Mouse (Mus musculus) cortical plate, adult 2 months (tissue): ENCODE results near the gene Itfg2. TPM values are rescaled to one million over a fixed set of nuclear protein-coding genes. Genes with fewer than 3 reads are reported as not detected.

ENCODE experiments used
- H3K27ac ChIP-seq: fragments of 200-500 bp; 2 replicates; pipeline ENCODE4 v1.5.1; 2012; ENCODE audit warnings: low read length, control low read depth, inconsistent platforms; ENCODE audit not compliant: insufficient read depth
- H3K4me1 ChIP-seq: fragments of 200-500 bp; 2 replicates; pipeline ENCODE4 v1.6.1; 2011; ENCODE audit warnings: low read length; ENCODE audit not compliant: control insufficient read depth, insufficient read depth
- H3K4me3 ChIP-seq: fragments of 200-500 bp; 2 replicates; pipeline ENCODE4 v1.5.1; 2011; ENCODE audit warnings: mild to moderate bottlenecking, low read length, control low read depth; ENCODE audit not compliant: insufficient read depth
- CTCF ChIP-seq: fragments of 200-500 bp; IDR thresholded peaks from 2 replicates; pipeline ENCODE4 v1.5.1; 2011; ENCODE audit warnings: mild to moderate bottlenecking, control low read depth, low read length; ENCODE audit not compliant: insufficient read depth; ENCODE audit errors: extremely low read depth
- POLR2A ChIP-seq: fragments of 200-500 bp; IDR thresholded peaks from 2 replicates; pipeline ENCODE4 v1.6.1; 2011; ENCODE audit warnings: mild to moderate bottlenecking, low read length, control low read depth; ENCODE audit not compliant: insufficient read depth; ENCODE audit errors: extremely low read depth
- polyA plus RNA-seq: library from polyadenylated mRNA; depleted of rRNA; stranded (reverse); fragments of >200 nt; gene quantifications from 2 replicates; pipeline ENCODE4 v1.2.3, GENCODE M21; 2012; rRNA removed

Itfg2 gene
- polyA plus RNA-seq: 17.9 and 19.3 TPM in 2 replicates

DNA sequence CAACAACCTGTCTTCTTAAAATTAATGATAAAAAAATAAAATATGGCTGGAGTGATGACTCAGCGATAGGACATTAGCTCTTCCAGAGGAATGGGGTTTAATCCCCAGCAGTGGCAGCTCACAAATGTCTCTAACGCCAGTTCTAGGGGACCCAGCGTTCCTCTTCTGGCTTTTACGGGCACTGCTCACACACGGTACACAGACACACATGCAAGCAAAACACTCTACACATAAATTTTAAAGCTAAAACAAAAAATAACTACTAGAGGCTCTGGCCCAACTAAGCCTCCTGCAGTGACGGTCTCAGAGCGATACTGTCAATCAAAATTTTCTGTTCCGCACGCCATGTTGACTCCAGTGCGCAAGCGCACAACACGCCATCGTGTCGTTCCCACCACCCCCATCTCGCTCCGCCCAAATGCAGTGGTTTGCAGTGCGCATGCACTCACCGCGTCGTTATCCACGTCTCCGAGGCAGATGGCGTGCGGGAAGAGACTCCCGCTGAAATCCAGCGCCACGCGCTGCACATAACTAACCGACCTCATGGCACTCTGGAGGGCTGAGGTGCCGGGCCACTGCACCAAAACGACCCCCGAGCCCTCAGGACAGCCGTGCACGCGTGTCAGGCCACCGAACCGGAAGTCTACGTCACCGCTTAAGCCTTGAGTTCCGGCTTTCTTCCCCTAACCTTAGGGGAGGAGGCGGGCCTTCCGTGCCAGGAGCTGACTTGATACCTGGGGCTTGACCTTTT is at the start of gene Itfg2:
Gene Itfg2 (minus strand): TSS at position 663 of the 751 bp plus-strand sequence.
- H3K4me1 ChIP-seq: no peaks in the 10 kb centered on the region
- H3K4me3 ChIP-seq: peak within 1 kb of the TSS; percentile 46
- TF ChIP-seq CTCF (no peak), POLR2A (peak; percentile 96)
- H3K27ac ChIP-seq: peak within 1 kb of the TSS; percentile 98

DNA sequence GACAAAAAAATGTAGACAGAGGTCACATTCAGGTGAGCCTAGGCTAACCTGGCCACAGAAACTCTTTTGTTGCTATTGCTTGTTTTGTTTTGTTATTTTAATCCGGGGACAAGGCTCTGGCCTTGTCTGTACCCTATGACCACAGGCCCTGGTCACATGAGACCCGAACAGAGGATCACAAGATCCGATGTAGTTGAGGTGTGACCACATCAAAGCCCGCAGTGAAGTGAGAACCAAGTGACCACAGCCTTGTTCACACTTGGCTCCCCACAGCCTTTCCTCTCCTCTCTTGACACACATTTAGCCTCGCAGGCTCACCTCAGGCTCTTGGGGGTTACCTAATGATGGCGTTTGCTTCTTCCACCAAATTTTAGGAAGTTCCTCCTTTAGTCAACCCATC is 49.4 kb upstream of the Itfg2 start:
- Histone ChIP-seq H3K27ac (no peak overlapping the region), H3K4me1 (no peaks in the 10 kb centered on the region), H3K4me3 (no peak overlapping the region)
- TF ChIP-seq CTCF: no peak
- no peak for TF ChIP-seq POLR2A

DNA sequence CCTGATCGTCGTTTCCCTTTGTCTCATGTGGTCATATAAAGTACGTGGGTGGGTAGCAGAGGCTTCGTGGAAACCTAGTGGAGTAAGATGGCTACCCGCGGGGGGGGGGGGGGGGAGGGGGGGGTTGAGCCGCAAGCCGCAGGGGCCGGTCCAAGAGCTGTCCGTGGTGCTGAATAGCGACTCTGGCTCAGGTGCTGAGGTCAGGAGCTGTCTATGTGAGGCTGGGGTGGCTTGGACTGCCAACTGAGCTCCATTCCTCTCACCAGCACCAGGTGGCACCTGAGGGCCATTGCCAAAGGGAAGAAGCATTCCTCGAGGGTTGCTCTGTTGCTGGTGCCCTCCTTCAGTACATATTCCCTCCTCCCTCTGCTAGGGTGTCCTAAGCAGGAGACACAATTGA is 44.7 kb upstream of the Itfg2 start:
- Histone ChIP-seq H3K4me3 (no peak overlapping the region), H3K27ac (no peak overlapping the region), H3K4me1 (no peaks in the 10 kb centered on the region)
- TF ChIP-seq CTCF: peak; percentile 19; the same call in 1 of the 2 replicates
- TF ChIP-seq POLR2A: no peak

DNA sequence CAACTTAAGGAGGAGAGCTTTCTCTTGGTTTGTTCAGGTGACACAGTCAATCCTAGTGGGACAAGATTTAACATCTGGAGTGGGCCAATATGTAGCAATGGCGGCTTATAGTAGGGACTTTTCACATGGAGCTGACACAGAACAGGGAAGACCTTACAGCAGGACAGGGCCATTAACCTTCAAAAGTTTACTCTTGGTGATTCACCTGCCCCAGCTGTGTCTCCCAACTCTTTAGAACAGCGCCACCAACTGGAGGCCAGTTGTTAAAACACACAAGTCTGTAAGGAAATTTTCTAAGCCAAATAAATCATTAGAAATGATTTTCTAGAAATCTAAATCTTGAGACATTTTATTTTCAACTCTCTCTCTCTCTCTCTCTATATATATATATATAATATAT is 42.6 kb upstream of the Itfg2 start:
- no peak for TF ChIP-seq CTCF
- TF ChIP-seq POLR2A: no peak
- no peaks in the 10 kb centered on the region for H3K4me1 ChIP-seq
- H3K4me3 ChIP-seq: no peak overlapping the region
- no peak overlapping the region for H3K27ac ChIP-seq

DNA sequence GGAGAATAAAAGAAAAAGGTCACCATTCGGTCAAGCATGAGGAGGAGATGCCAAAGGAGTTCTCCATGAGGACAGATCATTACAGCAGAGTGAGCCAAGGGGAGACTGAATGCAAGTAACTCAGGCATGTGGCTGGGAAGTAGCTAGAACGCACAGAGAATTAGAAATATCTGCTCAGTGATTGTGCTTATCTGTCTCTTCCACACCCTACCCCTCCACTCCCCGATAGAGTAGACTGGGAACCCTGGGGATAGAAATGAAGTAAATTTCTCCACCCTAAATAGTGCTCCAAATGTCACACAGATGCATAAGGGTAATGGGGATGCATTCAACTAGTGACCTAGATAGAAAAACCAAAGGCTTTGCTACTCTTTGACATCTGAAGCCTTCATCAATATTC is 41.8 kb upstream of the Itfg2 start:
- TF ChIP-seq CTCF: no peak
- no peak for TF ChIP-seq POLR2A
- no peaks in the 10 kb centered on the region for H3K4me1 ChIP-seq

DNA sequence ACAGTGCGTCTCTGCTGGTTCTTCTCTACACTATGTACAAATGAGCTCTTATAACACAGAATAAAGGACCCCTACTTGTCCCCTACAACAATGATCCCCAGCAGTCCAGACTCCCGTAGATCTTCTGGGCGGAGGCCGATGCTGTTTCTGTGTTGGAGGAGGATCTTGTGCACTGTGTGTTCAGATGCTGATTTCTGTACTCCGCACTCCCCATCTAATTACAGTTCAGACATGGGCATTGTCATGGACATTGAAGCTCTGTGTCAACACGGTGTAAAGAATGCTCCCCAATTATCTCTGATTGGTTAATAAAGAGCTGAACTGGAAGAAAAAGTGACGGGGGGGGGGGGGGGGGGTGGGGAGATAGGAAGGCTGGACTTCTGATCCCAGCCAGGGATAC is 41.3 kb upstream of the Itfg2 start:
- no peak overlapping the region for H3K4me3 ChIP-seq
- TF ChIP-seq POLR2A (no peak), CTCF (no peak)
- no peaks in the 10 kb centered on the region for H3K4me1 ChIP-seq
- no peak overlapping the region for H3K27ac ChIP-seq

More for the DNA sequence above, 41.8 kb upstream of the Itfg2 start:
- H3K4me3 ChIP-seq: no peak overlapping the region
- H3K27ac ChIP-seq: no peak overlapping the region

DNA sequence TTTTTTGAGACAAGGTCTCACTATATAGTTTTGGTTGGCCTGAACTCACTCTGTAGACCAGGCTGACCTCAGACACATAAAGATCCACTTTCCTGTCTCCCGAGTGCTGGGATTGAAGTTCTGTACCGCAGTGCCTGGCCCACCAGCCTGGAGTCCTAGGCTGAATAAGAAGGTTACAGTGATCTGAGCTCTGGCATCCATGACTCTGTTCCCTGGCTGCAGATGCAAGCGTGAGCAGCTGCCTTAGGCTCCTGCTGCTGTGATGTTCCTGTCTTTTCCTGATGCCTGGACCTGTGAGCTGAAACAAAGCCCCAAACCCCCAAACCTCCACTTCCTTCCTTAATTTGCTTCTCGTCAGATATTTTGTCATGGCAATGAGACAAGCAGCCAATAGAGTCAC is 40.3 kb upstream of the Itfg2 start:
- TF ChIP-seq POLR2A: no peak
- H3K4me3 ChIP-seq: no peak overlapping the region
- no peak overlapping the region for H3K27ac ChIP-seq
- H3K4me1 ChIP-seq: no peaks in the 10 kb centered on the region

DNA sequence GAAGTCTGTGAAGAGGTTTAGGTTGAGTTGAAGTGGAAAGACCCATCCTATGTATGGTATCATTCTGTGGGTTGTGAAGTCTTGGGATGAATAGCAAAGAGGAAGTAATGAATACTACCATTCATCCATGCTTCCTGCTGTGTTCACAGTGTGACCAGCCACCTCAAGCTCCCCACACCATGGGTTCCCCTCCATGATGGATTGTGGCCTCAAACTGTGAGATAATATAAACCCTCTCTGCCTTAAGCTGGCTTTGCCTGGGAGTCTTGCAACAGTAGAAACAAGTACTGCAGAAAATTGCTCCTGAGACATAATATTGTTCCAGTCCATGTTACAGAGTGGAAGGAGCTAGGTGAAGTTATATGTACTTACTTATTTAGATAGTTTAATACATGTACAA is 36.9 kb upstream of the Itfg2 start:
- Histone ChIP-seq H3K4me3 (no peak overlapping the region), H3K4me1 (no peaks in the 10 kb centered on the region), H3K27ac (no peak overlapping the region)
- no peak for TF ChIP-seq CTCF
- no peak for TF ChIP-seq POLR2A

DNA sequence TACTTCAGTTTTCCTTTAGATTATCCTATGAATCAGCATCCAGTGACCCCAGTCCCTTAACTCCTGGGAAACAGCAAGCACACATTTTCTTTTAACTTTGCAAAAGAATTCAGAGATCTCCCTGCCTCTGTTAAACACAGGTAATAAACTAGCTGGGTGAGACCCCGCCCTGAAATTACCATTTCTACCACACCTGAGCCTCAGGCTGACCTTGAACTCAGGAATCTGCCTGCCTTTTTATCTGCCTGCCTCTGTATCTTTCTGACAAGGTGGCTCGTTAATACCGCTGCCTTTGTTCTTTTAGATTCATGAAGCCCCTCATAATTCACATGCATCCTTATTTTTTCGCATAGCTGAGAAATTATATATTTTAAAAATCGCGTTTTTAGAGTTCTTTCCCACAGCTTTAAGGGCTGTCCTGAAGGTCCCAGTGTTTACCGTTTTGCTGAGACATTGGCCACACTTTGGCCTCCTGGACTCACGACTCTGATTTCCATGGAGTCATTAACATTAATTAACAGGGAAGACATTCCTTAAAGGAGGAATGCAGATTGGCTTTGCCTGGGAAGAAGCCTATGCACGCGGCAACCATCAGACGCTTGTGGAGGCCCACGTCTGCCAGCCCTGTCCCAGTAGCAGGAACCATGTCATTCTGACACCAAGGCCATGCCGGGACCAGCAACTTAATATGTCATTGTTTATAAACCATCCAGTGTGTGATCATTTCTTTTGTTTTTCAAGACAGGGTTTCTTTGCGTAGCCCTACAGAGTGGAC is 36.2 kb upstream of the Itfg2 start:
- TF ChIP-seq POLR2A: no peak
- TF ChIP-seq CTCF: no peak

DNA sequence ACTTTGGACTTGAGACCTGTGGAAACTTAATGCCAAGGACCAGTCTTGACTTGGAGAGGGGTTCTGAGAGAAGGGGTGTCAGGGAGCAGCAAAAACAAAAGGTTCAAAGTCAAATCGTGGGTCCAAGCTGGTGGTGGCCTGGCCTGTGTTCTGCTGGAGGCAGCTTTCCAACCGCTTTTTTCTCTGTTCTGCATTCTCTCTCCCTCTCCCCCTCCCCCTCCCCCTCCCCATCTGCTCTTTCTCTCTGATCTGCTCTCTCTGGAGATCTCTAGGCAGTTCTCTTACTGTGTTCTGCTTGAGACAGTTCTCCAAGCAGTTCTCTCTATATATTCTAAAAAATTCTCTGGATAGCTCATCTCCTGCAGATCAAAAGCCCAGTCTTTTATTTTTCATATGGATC is 35.6 kb upstream of the Itfg2 start:
- no peak for TF ChIP-seq POLR2A
- no peak for TF ChIP-seq CTCF

More for the DNA sequence above, 36.2 kb upstream of the Itfg2 start:
- Histone ChIP-seq H3K4me3 (no peak overlapping the region), H3K27ac (no peak overlapping the region), H3K4me1 (no peaks in the 10 kb centered on the region)

More for the DNA sequence above, 35.6 kb upstream of the Itfg2 start:
- Histone ChIP-seq H3K4me3 (no peak overlapping the region), H3K27ac (no peak overlapping the region), H3K4me1 (no peaks in the 10 kb centered on the region)
